Mouse (Mus musculus): Measurements from ENCODE around the gene B4galt4.

DNA sequence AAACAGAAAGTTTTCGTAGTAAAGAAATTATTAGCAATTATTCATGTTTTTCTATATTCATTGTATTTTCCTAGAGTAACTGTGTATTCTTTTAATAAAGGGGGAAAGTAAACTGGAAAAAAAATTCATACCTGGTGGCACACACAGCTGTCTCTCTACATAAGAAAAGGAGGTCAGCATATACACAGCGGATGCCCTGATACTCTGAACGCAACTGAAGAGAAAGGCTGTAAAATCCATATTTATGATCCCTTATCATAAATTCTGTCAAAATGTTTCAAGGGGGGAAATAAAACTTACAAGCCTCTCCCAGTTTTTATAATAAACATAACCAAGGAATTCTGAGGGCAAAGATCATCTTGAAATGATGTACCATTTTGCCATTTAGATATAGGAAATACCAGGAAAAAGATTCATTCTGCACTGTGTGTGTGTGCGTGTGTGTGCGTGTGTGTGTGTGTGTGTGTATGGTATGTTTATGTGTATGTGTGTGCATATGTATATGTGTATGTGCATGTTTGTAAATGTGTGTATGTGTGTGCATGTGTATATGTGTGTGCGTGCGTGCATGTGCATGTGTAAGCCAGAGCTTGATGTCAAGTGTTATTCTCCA is 39.0 kb downstream of the B4galt4 start:
- TF ChIP-seq ZC3H11A (IDR thresholded peaks at IDR 0.05; ENCODE audit: borderline replicate concordance, low read depth, low read length) (no peak), MAFK (IDR thresholded peaks at IDR 0.05; ENCODE audit: insufficient read depth, low read depth, low read length) (no peak)

Measured in ES-E14 (cell line).